Mouse (Mus musculus) cortical plate, adult 2 months (tissue): ENCODE measurements around the gene Snx11.

Experiments
- CTCF ChIP-seq: fragments of 200-500 bp; IDR thresholded peaks from 2 replicates; pipeline ENCODE4 v1.5.1; 2011; ENCODE audit warnings: mild to moderate bottlenecking, control low read depth, low read length; ENCODE audit not compliant: insufficient read depth; ENCODE audit errors: extremely low read depth
- POLR2A ChIP-seq: fragments of 200-500 bp; IDR thresholded peaks from 2 replicates; pipeline ENCODE4 v1.6.1; 2011; ENCODE audit warnings: mild to moderate bottlenecking, low read length, control low read depth; ENCODE audit not compliant: insufficient read depth; ENCODE audit errors: extremely low read depth

- TF ChIP-seq POLR2A: no peak
- TF ChIP-seq CTCF: no peak
These were observed 13.3 kb upstream of the Snx11 start for GRCm38 (mm10) chr11:96790681-96791080.
